Comparison of ENCODE assay signal across 24 mouse cellular contexts in genomic region chr16:52190714-52191113, GRCm38 (mm10).
DNase-seq lines count a peak whose midpoint lies in the region; ATAC-seq and TF ChIP-seq lines count a peak whose summit lies in the region.
"Had no signal": no experiment of that assay in that cellular context is flagged by ENCODE, and none has a peak within 500 bp of the region (broad histone marks: within the 10 kb centered on the region; RNA-seq: fewer than 3 reads in every experiment).

No protein-coding gene starts in this region.

- H3K27me3 ChIP-seq in kidney, adult 2 months (replicated peaks; ENCODE audit: control insufficient read depth, insufficient read depth, low read length), result no peaks in the 10 kb centered on the region
- no peaks in the 10 kb centered on the region for H3K27me3 ChIP-seq in kidney, embryonic 14.5 days (ENCODE audit: control insufficient read depth, insufficient read depth, low read length)
- no peaks in the 10 kb centered on the region for H3K27me3 ChIP-seq in liver, adult 2 months (ENCODE audit: control insufficient read depth, insufficient read depth, low read length)
- H3K27me3 ChIP-seq in liver, postnatal 0 days (ENCODE audit: insufficient read depth, low read length), result no peaks in the 10 kb centered on the region
- H3K27me3 ChIP-seq: forebrain, embryonic 13.5 days; hindbrain, embryonic 13.5 days had no signal

- no peaks in the 10 kb centered on the region; the same call in 1 of the 2 replicates for H3K36me3 ChIP-seq in kidney, adult 2 months (ENCODE audit: control insufficient read depth, insufficient read depth, low read length)
- H3K36me3 ChIP-seq in kidney, embryonic 14.5 days (ENCODE audit: control insufficient read depth, insufficient read depth, low read length), result peaks cover 65% of the 10 kb centered on the region
- peaks cover 21% of the 10 kb centered on the region for H3K36me3 ChIP-seq in liver, adult 2 months (ENCODE audit: control insufficient read depth, insufficient read depth, low read length)
- peaks cover 45% of the 10 kb centered on the region for H3K36me3 ChIP-seq in liver, postnatal 0 days (replicated peaks; ENCODE audit: insufficient read depth, low read length)

- TF ChIP-seq EP300 in liver, postnatal 0 days (IDR thresholded peaks at IDR 0.05; ENCODE audit: low read depth), result no peak

- TF ChIP-seq POLR2A in kidney, adult 2 months (IDR thresholded peaks at IDR 0.05; ENCODE audit: low read depth, low read length), result no peak
- no peak for TF ChIP-seq POLR2A in liver, adult 2 months (IDR thresholded peaks at IDR 0.05; ENCODE audit: extremely low read depth, insufficient read depth, low read length)

- 57% methylated on average over 5 of the region's 5 CpGs for WGBS in kidney, adult 2 months
- WGBS in kidney, embryonic 14.5 days, result 84% methylated on average over 5 of the region's 5 CpGs
- 64% methylated on average over 5 of the region's 5 CpGs for WGBS in liver, adult 2 months
- 77% methylated on average over 5 of the region's 5 CpGs for WGBS in liver, postnatal 0 days (ENCODE audit: insufficient replicate concordance)

- H3K79me2 ChIP-seq in liver, adult 2 months (ENCODE audit: control insufficient read depth, insufficient read depth, low read length), result no peaks in the 10 kb centered on the region

- no peaks in the 10 kb centered on the region for H3K9me3 ChIP-seq in kidney, embryonic 14.5 days (ENCODE audit: control insufficient read depth, low read length)
- no peaks in the 10 kb centered on the region for H3K9me3 ChIP-seq in liver, postnatal 0 days (ENCODE audit: low read length)
- H3K9me3 ChIP-seq: forebrain, embryonic 10.5 days; forebrain, embryonic 13.5 days; hindbrain, embryonic 10.5 days; hindbrain, embryonic 13.5 days had no signal

- H3K4me2 ChIP-seq in kidney, embryonic 14.5 days (replicated peaks; ENCODE audit: low read depth, low read length), result no peak overlapping the region
- no peak overlapping the region for H3K4me2 ChIP-seq in liver, postnatal 0 days (ENCODE audit: low read depth, low read length)
- H3K4me2 ChIP-seq: forebrain, embryonic 13.5 days; heart, embryonic 11.5 days; hindbrain, embryonic 13.5 days had no signal

- peak; percentile 19 for DNase-seq in heart, adult 11 months
- no peak for DNase-seq in heart, postnatal 10 days
- DNase-seq in kidney, adult 2 months, result peak; percentile 81
- DNase-seq in liver, adult 2 months (ENCODE audit: extremely low read depth, low read depth, low spot score), result peak; percentile 60
- no peak for DNase-seq in liver, postnatal 0 days
- no peak for DNase-seq in spleen, postnatal 4 days (ENCODE audit: low spot score in 2 of 2)
- no peak for DNase-seq in embryo, embryonic 10 days (ENCODE audit: low spot score)
- DNase-seq: adrenal gland, adult 8-10 months; adrenal gland, postnatal 25 days; cerebellum, adult 11-12 months; cerebellum, adult 8-10 months; cerebellum, postnatal 10 days; cerebellum, postnatal 36 days; gastrocnemius, postnatal 10 days; gastrocnemius, postnatal 36 days; heart, postnatal 36 days had no signal

- H3K27ac ChIP-seq in kidney, adult 2 months (ENCODE audit: insufficient read depth, low read depth, low read length), result no peak overlapping the region
- H3K27ac ChIP-seq in kidney, embryonic 14.5 days (ENCODE audit: low read depth, low read length), result no peak overlapping the region
- no peak overlapping the region for H3K27ac ChIP-seq in liver, adult 2 months (replicated peaks; ENCODE audit: insufficient read depth, low read depth, low read length)
- no peak overlapping the region for H3K27ac ChIP-seq in liver, postnatal 0 days (ENCODE audit: low read depth)
- H3K27ac ChIP-seq: forebrain, embryonic 10.5 days; forebrain, embryonic 13.5 days; hindbrain, embryonic 10.5 days had no signal

- H3K9ac ChIP-seq in kidney, embryonic 14.5 days (ENCODE audit: low read depth, low read length), result no peak overlapping the region
- H3K9ac ChIP-seq in liver, adult 2 months (ENCODE audit: low read depth, low read length), result no peak overlapping the region
- H3K9ac ChIP-seq in liver, postnatal 0 days (replicated peaks), result no peak overlapping the region
- H3K9ac ChIP-seq: forebrain, embryonic 13.5 days; hindbrain, embryonic 13.5 days had no signal

- no peak overlapping the region for H3K4me3 ChIP-seq in kidney, adult 2 months (ENCODE audit: insufficient read depth, low read depth, low read length)
- H3K4me3 ChIP-seq in kidney, embryonic 14.5 days (ENCODE audit: low read length), result no peak overlapping the region
- no peak overlapping the region for H3K4me3 ChIP-seq in liver, adult 2 months (ENCODE audit: insufficient read depth, low read depth, low read length)
- no peak overlapping the region for H3K4me3 ChIP-seq in liver, postnatal 0 days (ENCODE audit: low read depth, low read length)
- H3K4me3 ChIP-seq: forebrain, embryonic 10.5 days; forebrain, embryonic 13.5 days; hindbrain, embryonic 10.5 days; hindbrain, embryonic 13.5 days had no signal

- no peak for TF ChIP-seq CTCF in kidney, adult 2 months (conservative IDR thresholded peaks at IDR 0.05; ENCODE audit: insufficient read depth, insufficient read length, low read depth, low read length)
- TF ChIP-seq CTCF in liver, adult 2 months (IDR thresholded peaks at IDR 0.05; ENCODE audit: low read depth, low read length), result no peak
- no peak for TF ChIP-seq CTCF in liver, postnatal 0 days (IDR thresholded peaks at IDR 0.05; ENCODE audit: low read depth)

- intact Hi-C loops in heart, postnatal 10 days (cut with DNase I), result no loop called here

- no peak for ATAC-seq in kidney, embryonic 14.5 days (ENCODE audit: low FRiP score, low TSS enrichment)
- ATAC-seq in liver, postnatal 0 days, result no peak
- ATAC-seq: activated CD4-positive, CD25-positive, alpha-beta regulatory T cell, adult 4 months; forebrain, embryonic 13.5 days; forebrain, embryonic 16.5 days had no signal

- H3K4me1 ChIP-seq in kidney, adult 2 months (ENCODE audit: control insufficient read depth, insufficient read depth, low read length), result no peaks in the 10 kb centered on the region
- no peaks in the 10 kb centered on the region for H3K4me1 ChIP-seq in kidney, embryonic 14.5 days (ENCODE audit: control insufficient read depth, insufficient read depth, low read length)
- H3K4me1 ChIP-seq in liver, adult 2 months (ENCODE audit: control insufficient read depth, insufficient read depth, low read length), result no peaks in the 10 kb centered on the region
- H3K4me1 ChIP-seq in liver, postnatal 0 days (ENCODE audit: insufficient read depth), result no peaks in the 10 kb centered on the region
- H3K4me1 ChIP-seq: forebrain, embryonic 10.5 days; hindbrain, embryonic 10.5 days had no signal

Comparison
In these comparisons a context has a peak if more than half of its experiments do, and no peak if none do; other contexts are left out.
1. DNase-seq: peak in heart, adult 11 months (single experiment), kidney, adult 2 months (single experiment) and liver, adult 2 months (single experiment); none in heart, postnatal 10 days (0 of 2), liver, postnatal 0 days (single experiment), spleen, postnatal 4 days (0 of 2) and embryo, embryonic 10 days (single experiment).